Mouse (Mus musculus) midbrain, embryonic 11.5 days (tissue): ENCODE results near the gene Sh3bp1. TPM values are rescaled to one million over a fixed set of nuclear protein-coding genes. Genes with fewer than 3 reads are reported as not detected.
A peak's percentile ranks its signal among the peaks of the same experiment; 100 is the strongest.

ENCODE experiments used
- ATAC-seq: fragments of 200-750 bp; cut with Nextera tagmentation; 2 replicates; pipeline ENCODE4 v1.8.0; 2017; ENCODE audit warnings: moderate TSS enrichment, moderate library complexity; ENCODE audit not compliant: low FRiP score
- DNase-seq: peaks from one replicate; pipeline ENCODE4 v3.0.0; 2015; ENCODE audit warnings: low spot score; ENCODE audit errors: missing footprints
- H3K27ac ChIP-seq: fragments of 300-500 bp; sonication (generic); 2 replicates; pipeline ENCODE4 v1.5.1; 2014; ENCODE audit warnings: low read depth, low read length
- H3K27me3 ChIP-seq: fragments of 300-500 bp; sonication (generic); 2 replicates; pipeline ENCODE4 v1.6.1; 2014; ENCODE audit warnings: mild to moderate bottlenecking, low read length, moderate library complexity, mixed read lengths; ENCODE audit not compliant: control insufficient read depth, insufficient read depth
- H3K36me3 ChIP-seq: fragments of 300-500 bp; sonication (generic); 2 replicates; pipeline ENCODE4 v1.6.1; 2014; ENCODE audit warnings: mild to moderate bottlenecking, low read length, moderate library complexity, mixed read lengths; ENCODE audit not compliant: control insufficient read depth, insufficient read depth
- H3K4me1 ChIP-seq: fragments of 300-500 bp; sonication (generic); 2 replicates; pipeline ENCODE4 v1.6.1; 2014; ENCODE audit warnings: low read length; ENCODE audit not compliant: control insufficient read depth, insufficient read depth
- H3K4me2 ChIP-seq: fragments of 300-500 bp; sonication (generic); 2 replicates; pipeline ENCODE4 v1.6.1; 2014; ENCODE audit warnings: mild to moderate bottlenecking, moderate library complexity
- H3K4me3 ChIP-seq: fragments of 300-500 bp; sonication (generic); 2 replicates; pipeline ENCODE4 v1.5.1; 2014; ENCODE audit warnings: low read depth, low read length
- H3K9ac ChIP-seq: fragments of 300-500 bp; sonication (generic); 2 replicates; pipeline ENCODE4 v1.6.1; 2014; ENCODE audit warnings: low read length
- H3K9me3 ChIP-seq: fragments of 300-500 bp; sonication (generic); 2 replicates; pipeline ENCODE4 v1.6.1; 2016; ENCODE audit warnings: low read length; ENCODE audit not compliant: control insufficient read depth
- WGBS: fragments of 180-500 bp; shearing (Covaris S2); extraction: QIAGEN DNeasy Blood & Tissue Kit; methylation state at CpG from one replicate; pipeline ENCODE4 v1.1.7; 2014; 5-methylcytosine and 5-hydroxymethylcytosine counted together
- polyA plus RNA-seq: library from polyadenylated mRNA; unstranded; fragments of >200 nt; fragmentation: Nextera tagmentation; extraction: Ambion mirVana; gene quantifications from 2 replicates; pipeline ENCODE4 v1.2.1, GENCODE M21; 2014

Gene Sh3bp1
- polyA plus RNA-seq, result 9.1 and 10.3 TPM in 2 replicates

DNA sequence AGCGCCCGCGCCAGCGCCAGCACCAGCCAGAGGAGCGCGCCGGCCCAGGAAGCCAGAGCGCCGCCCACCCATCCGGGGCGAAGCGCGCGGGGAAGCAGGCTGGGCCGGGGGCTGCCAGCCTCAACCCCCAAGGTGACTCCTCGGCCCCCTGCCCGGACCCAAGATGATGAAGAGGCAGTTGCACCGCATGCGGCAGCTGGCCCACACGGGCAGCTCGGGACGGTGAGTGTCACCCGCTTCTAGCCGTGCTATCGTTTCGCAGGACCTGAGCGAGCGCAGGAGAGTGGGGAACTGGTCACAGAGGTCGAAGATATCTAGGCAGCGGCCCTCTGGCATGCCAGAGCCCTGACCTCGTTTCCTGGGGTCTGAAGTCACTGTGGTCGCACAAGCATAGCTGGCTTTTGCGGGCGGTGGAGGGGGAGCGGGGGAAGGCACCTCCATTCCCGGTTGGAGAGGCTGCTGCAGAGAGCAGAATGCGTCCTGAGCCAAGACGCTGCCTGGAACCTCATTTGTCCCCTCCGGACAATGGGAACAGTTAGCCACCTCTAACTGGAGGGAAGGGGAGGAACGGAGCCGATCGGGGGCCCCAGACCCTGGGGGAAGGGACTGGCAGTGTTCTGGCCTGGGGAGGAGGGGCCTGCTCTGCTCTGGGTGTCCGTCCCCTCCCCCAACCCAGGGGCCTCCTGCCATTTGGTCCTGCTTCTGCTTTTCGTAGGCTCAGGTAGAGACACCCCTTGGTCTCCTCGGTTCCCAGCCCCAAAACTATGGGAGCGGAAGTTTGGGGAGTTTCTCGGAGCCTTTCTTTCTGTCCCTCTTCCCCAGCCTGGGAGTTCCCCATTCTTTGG lies at the start of gene Sh3bp1:
Gene Sh3bp1, plus strand, starts transcription at position 29 of the 845 bp plus-strand sequence.
- peak; percentile 20; the same call in 1 of the 2 replicates for ATAC-seq

DNA sequence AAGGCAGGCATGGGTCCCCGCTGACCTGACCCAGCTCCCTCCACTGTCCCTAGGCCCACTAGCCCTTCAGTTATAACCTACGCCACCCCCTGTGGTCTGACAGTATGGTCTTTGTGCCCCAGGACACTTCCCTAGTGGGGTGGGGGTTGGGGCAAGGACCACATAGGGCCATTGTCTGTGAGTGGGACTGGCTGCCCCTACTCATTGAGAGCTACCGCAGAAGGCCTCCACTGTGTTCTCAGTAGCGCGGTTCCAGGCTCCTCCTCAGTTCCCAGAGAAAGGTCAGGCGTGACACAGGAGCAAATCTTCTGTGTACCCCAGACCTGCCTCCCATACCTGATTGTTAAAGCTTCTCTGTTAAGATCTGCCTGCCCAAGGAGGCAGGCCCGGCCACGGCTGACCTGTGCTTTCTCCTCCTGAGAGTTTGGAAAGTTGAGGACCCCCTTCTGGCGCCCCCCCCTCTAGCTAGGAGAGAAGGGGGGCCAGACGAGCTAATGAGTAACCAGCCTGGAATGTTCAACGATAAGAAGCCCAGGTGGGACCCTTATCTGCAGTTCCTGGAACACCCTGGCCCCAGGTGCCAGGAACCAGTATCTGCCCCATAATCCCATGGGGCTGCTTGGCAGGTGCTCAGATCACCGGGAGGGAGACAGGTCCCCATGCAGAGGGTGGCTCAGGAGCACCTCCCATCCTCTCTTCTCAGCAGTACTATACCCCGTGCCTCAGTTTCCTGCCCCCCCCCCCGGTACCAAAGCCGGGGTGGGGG lies 49.3 kb upstream of the Sh3bp1 start:
- no peak overlapping the region for H3K9ac ChIP-seq
- no peaks in the 10 kb centered on the region for H3K27me3 ChIP-seq
- H3K9me3 ChIP-seq, result no peaks in the 10 kb centered on the region
- WGBS, result 73% methylated on average over 15 of the region's 15 CpGs
- ATAC-seq, result no peak
- DNase-seq, result no peak
- no peaks in the 10 kb centered on the region for H3K36me3 ChIP-seq
- H3K4me3 ChIP-seq, result no peak overlapping the region
- no peak overlapping the region for H3K27ac ChIP-seq
- H3K4me2 ChIP-seq, result no peak overlapping the region
- H3K4me1 ChIP-seq, result no peaks in the 10 kb centered on the region

More for the DNA sequence above, at the start of gene Sh3bp1:
- H3K4me3 ChIP-seq, result peak within 1 kb of the TSS; percentile 38
- under 1% methylated on average over 47 of the region's 47 CpGs for WGBS
- H3K4me1 ChIP-seq, result peaks cover 17% of the 10 kb centered on the region
- H3K27ac ChIP-seq, result no peak within 1 kb of the TSS
- DNase-seq, result peak; percentile 95
- H3K9ac ChIP-seq, result peak within 1 kb of the TSS; percentile 50
- no peaks in the 10 kb centered on the region for H3K9me3 ChIP-seq
- peaks cover 9% of the 10 kb centered on the region for H3K27me3 ChIP-seq
- H3K4me2 ChIP-seq, result peak within 1 kb of the TSS; percentile 76
- no peaks in the 10 kb centered on the region for H3K36me3 ChIP-seq

DNA sequence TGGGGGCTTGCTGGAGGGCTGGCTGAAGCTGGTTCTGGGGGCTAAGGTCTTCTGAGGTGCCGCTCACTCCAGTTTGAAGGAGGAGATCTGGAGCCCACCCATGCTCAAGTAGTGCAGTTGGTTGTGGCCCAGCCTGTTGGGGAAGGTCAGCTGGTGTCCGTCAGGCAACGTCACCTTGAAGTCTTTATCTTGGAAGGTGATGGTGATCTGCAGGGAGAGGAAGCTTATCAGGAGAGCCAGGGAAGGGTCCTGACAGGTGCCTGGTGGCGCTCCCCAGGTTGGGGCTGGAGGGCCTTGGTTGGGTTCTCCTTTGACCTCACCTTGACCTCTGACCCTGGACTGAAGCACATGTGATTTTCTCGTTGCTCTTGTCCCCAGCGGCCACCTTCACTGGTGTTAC lies 48.6 kb upstream of the Sh3bp1 start:
- Histone ChIP-seq H3K4me2 (no peak overlapping the region), H3K27ac (no peak overlapping the region), H3K4me3 (no peak overlapping the region), H3K36me3 (no peaks in the 10 kb centered on the region), H3K9me3 (no peaks in the 10 kb centered on the region), H3K9ac (no peak overlapping the region), H3K4me1 (no peaks in the 10 kb centered on the region), H3K27me3 (no peaks in the 10 kb centered on the region)
- 73% methylated on average over 6 of the region's 6 CpGs for WGBS
- DNase-seq (no peak), ATAC-seq (no peak)

DNA sequence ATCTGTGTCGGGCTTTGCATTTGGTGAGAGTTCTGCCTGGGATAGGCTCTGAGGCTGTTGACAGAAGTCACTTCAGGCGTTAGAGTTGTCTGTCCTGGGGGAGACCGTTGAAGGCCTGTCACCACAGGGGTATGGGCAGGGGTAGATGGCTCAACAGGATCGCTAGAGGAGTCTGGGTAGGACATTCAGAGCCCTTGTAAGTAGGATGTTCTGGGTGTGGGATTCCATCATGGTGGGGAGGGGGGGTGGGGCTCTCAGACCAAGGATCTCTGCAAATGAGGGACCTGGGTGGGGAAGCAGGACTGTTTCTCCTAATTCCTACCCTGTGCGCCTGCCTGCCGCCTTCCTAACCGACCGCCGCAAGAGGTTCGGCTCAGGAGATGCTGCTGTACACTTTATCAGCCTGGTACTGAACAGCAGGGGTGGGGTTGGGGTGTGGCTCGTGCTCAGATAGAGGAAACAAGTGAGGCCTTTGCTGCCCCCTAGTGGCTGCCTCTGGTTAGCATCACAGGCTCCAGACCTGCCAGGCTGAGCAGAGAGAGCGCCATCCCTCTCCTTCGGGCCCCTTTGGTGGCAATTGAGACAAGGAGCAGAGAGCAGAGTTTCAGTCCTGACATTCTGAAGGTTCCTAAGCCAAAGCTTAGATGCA lies 47.9 kb upstream of the Sh3bp1 start:
- Histone ChIP-seq H3K36me3 (no peaks in the 10 kb centered on the region), H3K27me3 (no peaks in the 10 kb centered on the region; the same call in 1 of the 2 replicates), H3K4me3 (no peak overlapping the region), H3K9me3 (no peaks in the 10 kb centered on the region), H3K4me2 (no peak overlapping the region), H3K4me1 (no peaks in the 10 kb centered on the region), H3K27ac (no peak overlapping the region), H3K9ac (no peak overlapping the region)
- WGBS, result 16% methylated on average over 13 of the region's 13 CpGs
- peak; percentile 71 for ATAC-seq
- peak; percentile 99 for DNase-seq

DNA sequence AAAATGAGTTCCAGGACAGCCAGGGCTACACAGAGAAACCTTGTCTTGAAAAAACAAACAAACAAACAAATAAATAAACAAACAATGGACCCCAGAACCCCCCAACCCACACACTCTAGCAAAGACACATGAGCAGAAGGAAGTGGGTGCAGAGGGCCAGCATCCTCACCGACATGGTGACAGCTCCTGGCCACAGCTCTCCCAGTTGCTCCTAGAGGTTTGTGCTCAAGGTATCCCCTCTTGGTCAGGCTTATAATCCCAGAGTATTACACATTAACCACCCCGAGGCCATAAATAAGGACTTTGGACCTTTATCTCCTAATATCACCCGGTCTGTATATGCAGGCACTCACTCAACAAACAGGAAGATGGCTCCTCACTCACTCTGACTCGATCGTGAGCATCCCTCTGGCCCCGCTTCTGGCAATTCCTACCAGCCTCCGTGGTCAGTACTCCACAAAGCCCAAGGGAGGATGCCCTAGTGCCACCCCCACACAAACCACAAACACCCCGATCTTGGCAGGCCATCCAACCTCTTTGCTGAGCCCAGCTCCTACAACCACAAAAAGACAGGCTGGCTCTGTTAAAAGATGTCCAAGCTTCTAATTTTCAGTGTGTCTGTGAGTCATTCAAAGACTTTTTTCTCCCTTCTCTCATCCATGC lies 44.1 kb upstream of the Sh3bp1 start, which contains the start of gene Lgals2:
Gene Lgals2, minus strand, starts transcription at position 227 of the 663 bp plus-strand sequence.
- ATAC-seq (no peak), DNase-seq (no peak)
- H3K4me3 ChIP-seq, result no peak within 1 kb of the TSS

DNA sequence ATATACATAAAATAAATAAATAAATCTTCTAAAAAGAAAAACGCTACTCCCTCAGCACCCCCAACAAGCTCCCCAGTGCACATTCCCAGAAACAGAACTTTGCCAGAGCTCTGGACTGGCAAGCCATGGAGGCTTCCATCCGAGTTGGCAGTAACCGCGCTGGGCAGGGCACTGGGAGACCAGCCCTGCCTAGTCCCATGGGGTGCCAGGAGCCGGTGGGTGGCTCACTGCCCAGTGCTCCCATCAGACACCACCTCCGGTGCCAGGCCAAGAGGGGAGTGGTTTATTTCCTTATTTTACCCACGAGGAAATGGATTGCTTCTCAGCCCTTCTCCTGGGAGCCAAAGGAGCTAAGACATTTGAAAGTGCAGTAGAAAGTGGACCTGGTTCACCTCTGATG lies 42.6 kb upstream of the Sh3bp1 start:
- ATAC-seq, result no peak
- WGBS, result 88% methylated on average over 7 of the region's 7 CpGs

More for the DNA sequence above, 44.1 kb upstream of the Sh3bp1 start, which contains the start of gene Lgals2:
- H3K9me3 ChIP-seq, result no peaks in the 10 kb centered on the region
- no peaks in the 10 kb centered on the region for H3K36me3 ChIP-seq
- no peaks in the 10 kb centered on the region; the same call in 1 of the 2 replicates for H3K27me3 ChIP-seq
- H3K4me2 ChIP-seq, result no peak within 1 kb of the TSS
- no peak within 1 kb of the TSS for H3K9ac ChIP-seq
- H3K4me1 ChIP-seq, result no peaks in the 10 kb centered on the region
- WGBS, result 75% methylated on average over 8 of the region's 8 CpGs
- no peak within 1 kb of the TSS for H3K27ac ChIP-seq

DNA sequence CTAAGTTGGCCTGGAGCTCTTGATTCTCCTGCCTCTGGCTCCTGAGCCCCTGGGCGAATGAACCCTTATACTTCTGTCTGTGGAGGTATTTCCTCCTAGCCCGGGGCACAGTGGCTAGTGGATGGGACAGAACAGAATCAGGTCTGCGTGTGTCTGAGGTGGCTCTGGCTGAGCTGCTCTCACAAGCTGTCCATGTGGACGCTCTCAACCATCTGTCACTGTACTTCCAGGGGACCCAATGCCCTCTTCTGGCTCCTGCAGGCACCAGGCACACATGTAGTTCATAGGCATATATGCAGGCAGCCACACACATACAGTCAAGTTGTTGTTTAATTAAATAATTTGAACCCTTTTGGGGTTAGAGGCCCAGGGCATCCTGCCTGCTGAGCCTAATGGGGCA lies 40.3 kb upstream of the Sh3bp1 start:
- Histone ChIP-seq H3K27ac (no peak overlapping the region), H3K9me3 (no peaks in the 10 kb centered on the region), H3K9ac (no peak overlapping the region), H3K4me2 (no peak overlapping the region), H3K36me3 (no peaks in the 10 kb centered on the region), H3K4me1 (no peaks in the 10 kb centered on the region), H3K4me3 (no peak overlapping the region), H3K27me3 (no peaks in the 10 kb centered on the region; the same call in 1 of the 2 replicates)
- ATAC-seq (no peak), DNase-seq (no peak)
- 80% methylated on average over 4 of the region's 4 CpGs for WGBS

More for the DNA sequence above, 42.6 kb upstream of the Sh3bp1 start:
- Histone ChIP-seq H3K36me3 (no peaks in the 10 kb centered on the region), H3K9me3 (no peaks in the 10 kb centered on the region), H3K4me2 (no peak overlapping the region), H3K27me3 (no peaks in the 10 kb centered on the region; the same call in 1 of the 2 replicates), H3K4me1 (no peaks in the 10 kb centered on the region), H3K9ac (no peak overlapping the region), H3K27ac (no peak overlapping the region), H3K4me3 (no peak overlapping the region)
- DNase-seq, result no peak

DNA sequence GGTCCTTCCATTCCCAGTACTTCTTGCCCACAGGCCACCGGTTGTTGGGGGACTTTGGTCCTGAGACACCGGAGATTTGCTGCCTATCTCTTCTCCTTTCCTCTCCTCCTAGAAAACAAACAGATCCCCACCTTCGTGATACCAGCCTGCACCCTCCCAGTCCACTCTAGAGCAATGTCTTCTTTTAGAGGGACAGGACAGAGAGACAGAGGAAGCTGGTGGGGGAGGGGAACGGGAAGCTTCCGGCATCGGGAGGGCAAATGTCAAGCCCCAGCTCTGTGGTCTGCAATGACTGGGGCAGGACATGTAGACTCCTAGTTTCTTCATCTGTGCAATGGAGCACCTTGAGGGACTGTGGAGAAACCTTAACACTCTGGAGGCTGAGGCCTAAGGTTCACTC lies 39.9 kb upstream of the Sh3bp1 start:
- DNase-seq (no peak), ATAC-seq (no peak)
- H3K4me2 ChIP-seq, result no peak overlapping the region
- WGBS, result 79% methylated on average over 6 of the region's 6 CpGs
- H3K9ac ChIP-seq, result no peak overlapping the region
- H3K4me1 ChIP-seq, result no peaks in the 10 kb centered on the region
- H3K27ac ChIP-seq, result no peak overlapping the region
- H3K4me3 ChIP-seq, result no peak overlapping the region
- no peaks in the 10 kb centered on the region; the same call in 1 of the 2 replicates for H3K27me3 ChIP-seq
- H3K9me3 ChIP-seq, result no peaks in the 10 kb centered on the region
- H3K36me3 ChIP-seq, result no peaks in the 10 kb centered on the region
